Mouse (Mus musculus) regulatory T cell (primary cell): ENCODE results near the gene Agfg1.
"Not testable (repeated sequence)": the region's sequence is repeated elsewhere in the genome, so short reads cannot be mapped to it uniquely, and the experiment has no call there.

Experiments used
- in situ Hi-C: fragments of 300-600 bp; cut with MboI, MseI; formaldehyde crosslinking; loops from one replicate; pipeline ENCODE4 v1.15.1; 2025; ENCODE audit warnings: high pct_unique_total_duplicates

The Agfg1 gene

DNA sequence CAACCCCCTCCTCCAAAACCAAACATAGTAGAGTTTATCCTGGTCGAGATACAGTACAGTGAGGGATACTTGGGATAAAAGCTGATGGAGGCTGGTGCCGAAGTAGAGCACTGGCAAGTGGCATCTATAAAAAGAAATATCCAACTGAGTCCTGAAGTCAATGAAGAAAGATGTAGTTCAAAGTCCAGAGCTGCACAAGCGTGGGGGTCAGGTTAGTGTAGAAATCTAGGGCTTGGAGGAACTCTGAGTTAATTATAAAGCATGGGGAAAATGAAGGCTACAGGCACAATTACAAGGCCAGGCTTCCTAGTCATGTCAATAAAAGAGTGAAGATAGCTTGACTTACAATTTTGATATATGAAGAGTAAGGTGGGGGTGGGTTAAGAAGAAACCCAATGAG, 61.9 kb downstream of the Agfg1 start:
- in situ Hi-C loops = loop anchor here (5.0 kb wide), 1 partner anchor 101 kb away; the partner anchor contains the start of gene Gm47959

DNA sequence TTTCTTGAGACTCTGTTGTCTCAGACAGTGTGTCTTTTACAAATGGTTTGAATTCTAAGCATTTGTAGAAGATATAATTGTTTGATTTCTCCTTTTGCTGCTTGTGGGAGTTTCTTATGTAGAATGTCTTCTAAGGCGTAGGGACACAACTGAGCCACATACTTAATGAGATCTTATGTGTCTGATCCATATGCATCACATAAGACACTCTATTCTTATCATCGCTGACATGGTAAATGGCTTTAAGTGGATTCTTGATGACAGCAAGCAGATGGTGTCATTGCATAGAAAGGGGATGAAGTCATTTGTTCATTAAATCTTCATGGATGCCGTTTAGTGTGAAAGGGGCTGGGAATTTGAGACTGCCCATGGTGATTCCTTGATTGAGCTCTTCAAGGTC, 66.6 kb downstream of the Agfg1 start:
- in situ Hi-C loops = no loop called here

- in situ Hi-C loops = no loop called here
Measured at GRCm38 (mm10) chr1:82913025-82913424, 73.7 kb downstream of the Agfg1 start, which contains the start of gene A030005L19Rik. A030005L19Rik (plus strand) TSS chr1:82913325.

GRCm38 (mm10) chr1:82913434-82913833, 74.2 kb downstream of the Agfg1 start:
- in situ Hi-C loops = not testable (repeated sequence)

DNA sequence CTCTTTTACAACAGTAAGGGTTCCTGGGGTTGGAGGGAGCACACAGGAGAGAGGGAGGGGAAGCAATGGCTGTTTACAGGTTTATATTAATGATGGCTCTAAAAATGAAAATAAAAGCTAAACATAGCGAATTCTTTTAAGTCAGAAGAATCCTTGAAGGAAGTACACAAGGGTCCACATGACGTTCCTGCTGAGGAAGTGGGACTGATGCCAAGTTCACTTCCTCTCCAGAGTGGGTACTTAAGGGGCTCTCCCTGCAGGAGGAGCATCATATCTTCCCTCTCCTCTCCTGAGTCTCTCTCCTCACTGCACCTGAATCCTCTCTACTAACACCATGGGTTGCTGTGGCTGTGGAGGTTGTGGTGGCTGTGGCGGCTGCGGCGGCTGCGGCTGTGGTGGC, 85.4 kb downstream of the Agfg1 start, which contains the start of gene A030014E15Rik:
Gene A030014E15Rik, plus strand, starts transcription at position 268 of the 400 bp plus-strand sequence.
- in situ Hi-C loops = no loop called here

GRCm38 (mm10) chr1:82930558-82930957, 91.3 kb downstream of the Agfg1 start:
- in situ Hi-C loops = not testable (repeated sequence)

GRCm38 (mm10) chr1:82931326-82931725, 92.0 kb downstream of the Agfg1 start, which contains the start of gene Gm6217:
Gm6217 (minus strand) TSS chr1:82931399.
- in situ Hi-C loops = not testable (repeated sequence)

DNA sequence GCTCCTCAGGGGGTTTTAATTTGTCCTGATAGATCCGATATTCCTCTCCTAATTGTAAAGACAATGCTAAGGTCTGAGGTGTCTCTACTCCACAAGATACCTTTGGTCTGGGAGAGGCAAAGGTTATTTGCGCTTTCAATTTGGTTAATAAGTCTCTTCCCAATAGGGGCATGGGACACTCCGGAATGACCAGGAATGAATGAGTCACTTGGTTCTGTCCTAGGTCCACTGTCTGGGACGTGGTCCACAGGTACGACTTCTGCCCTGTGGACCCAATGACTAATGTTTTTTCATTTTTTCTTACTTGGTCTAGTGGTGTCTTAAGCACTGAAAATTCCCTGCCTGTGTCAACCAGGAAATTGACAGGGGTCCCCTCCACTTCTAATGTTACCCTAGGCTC, 99.4 kb downstream of the Agfg1 start:
- in situ Hi-C loops = no loop called here

DNA sequence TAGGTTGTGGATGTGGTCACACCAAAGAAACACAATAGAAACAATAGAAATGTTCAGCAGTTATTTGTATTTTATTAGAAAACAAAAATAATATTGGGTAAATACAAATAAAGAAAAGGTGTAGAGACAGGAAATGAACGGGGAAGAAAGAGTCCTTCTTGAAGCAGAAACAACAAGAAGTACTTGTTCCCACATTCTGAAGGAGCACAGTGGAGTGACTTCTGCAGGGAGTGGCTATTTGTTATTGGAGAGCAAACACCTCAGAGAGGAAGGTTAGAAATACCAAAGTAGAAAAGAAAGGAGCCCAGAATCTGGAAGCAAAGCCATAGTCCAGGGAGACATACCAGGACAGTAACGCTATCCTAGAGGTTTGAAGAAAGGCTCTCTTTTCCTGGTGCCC, 103.2 kb downstream of the Agfg1 start:
- in situ Hi-C loops = loop anchor here (10.0 kb wide), 1 partner anchor 918 kb away; no protein-coding TSS in a partner anchor

DNA sequence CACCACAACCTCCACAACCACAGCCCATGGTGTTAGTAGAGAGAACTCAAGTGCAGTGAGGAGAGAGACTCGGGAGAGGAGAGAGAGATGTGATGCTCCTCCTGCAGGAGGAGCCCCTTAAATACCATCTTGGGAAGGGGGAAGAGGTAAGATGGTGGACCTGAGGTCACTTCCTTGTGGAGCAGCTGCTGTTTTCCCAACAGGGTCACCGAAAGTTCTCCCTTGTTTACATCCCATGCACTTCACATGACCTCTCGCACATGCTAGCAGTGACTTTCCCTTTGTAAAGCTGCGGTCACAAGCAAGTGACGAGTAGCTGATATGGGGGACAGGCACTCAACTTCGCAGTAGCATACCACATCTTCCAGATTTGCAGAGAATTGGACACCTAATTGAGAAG, 104.0 kb downstream of the Agfg1 start, which contains the start of gene A030003K21Rik:
Gene A030003K21Rik, minus strand, starts transcription at position 94 of the 400 bp plus-strand sequence.
- in situ Hi-C loops = loop anchor here (10.0 kb wide), 1 partner anchor 918 kb away; no protein-coding TSS in a partner anchor

DNA sequence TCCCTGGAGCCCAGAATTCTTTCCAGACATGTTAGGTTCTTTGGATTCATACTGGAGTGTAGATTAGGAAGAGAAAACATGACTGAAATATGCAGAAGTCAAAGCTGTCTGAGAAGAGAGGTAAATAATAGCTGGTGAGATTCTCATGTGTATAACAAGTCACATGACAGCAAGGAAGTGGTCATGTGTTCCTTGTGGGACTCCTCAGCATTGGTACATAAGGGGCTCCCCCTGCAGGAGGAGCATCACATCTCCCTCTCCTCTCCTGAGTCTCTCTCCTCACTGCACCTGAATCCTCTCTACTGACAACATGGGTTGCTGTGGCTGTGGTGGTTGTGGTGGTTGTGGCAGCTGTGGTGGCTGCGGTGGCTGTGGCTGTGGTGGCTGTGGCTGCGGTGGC, 106.7 kb downstream of the Agfg1 start:
- in situ Hi-C loops = loop anchor here (10.0 kb wide), 1 partner anchor 921 kb away; no protein-coding TSS in a partner anchor

DNA sequence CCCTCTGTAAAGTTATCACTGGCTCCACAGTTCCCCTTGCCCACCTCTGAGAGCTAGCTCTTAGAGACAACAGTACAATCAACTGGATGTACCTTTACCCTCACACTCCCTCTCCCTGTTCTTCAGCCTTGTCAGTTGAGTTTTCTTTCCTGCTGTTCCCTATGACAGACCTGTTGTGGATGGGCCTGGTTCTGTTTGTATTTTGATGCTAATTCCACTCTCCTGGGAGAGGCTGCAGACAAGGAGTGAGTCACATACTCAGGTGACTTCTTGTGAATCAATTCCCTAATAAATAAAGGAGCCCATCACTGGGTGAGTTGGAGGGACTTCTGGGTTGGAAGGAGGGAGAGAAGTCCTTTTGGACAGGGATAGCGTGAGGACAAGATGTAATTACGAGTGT, 109.3 kb downstream of the Agfg1 start:
- in situ Hi-C loops = loop anchor here (10.0 kb wide), 1 partner anchor 924 kb away; no protein-coding TSS in a partner anchor
